Mouse (Mus musculus): Measurements from ENCODE around the gene M1ap.

Gene M1ap

GRCm38 (mm10) chr6:83008659-83009058 is 62.0 kb downstream of the M1ap start:
- no peak for DNase-seq (ENCODE audit: low spot score in 2 of 2)

- DNase-seq (ENCODE audit: low spot score in 2 of 2) = no peak
These were observed 63.3 kb downstream of the M1ap start for GRCm38 (mm10) chr6:83010010-83010409.

- DNase-seq (ENCODE audit: low spot score in 2 of 2) = no peak
These were observed 64.6 kb downstream of the M1ap start for GRCm38 (mm10) chr6:83011255-83011654.

- no peak for DNase-seq (ENCODE audit: low spot score in 2 of 2)
These were observed 65.1 kb downstream of the M1ap start for GRCm38 (mm10) chr6:83011756-83012155.

GRCm38 (mm10) chr6:83013444-83013843 is 66.7 kb downstream of the M1ap start:
- DNase-seq (ENCODE audit: low spot score in 2 of 2) = no peak

GRCm38 (mm10) chr6:83014482-83015466 is 68.1 kb downstream of the M1ap start:
- DNase-seq (ENCODE audit: low spot score in 2 of 2) = no peak

GRCm38 (mm10) chr6:83015749-83016148 is 69.0 kb downstream of the M1ap start:
- no peak for DNase-seq (ENCODE audit: low spot score in 2 of 2)

GRCm38 (mm10) chr6:83017190-83017589 is 70.5 kb downstream of the M1ap start:
- peak in 1 of 2 experiments; percentile 53 for DNase-seq (ENCODE audit: low spot score in 2 of 2)

- DNase-seq (ENCODE audit: low spot score in 2 of 2) = no peak
These were observed 72.3 kb downstream of the M1ap start for GRCm38 (mm10) chr6:83019044-83019443.

- DNase-seq (ENCODE audit: low spot score in 2 of 2) = no peak
These were observed 73.4 kb downstream of the M1ap start for GRCm38 (mm10) chr6:83020121-83020520.

- no peak for DNase-seq (ENCODE audit: low spot score in 2 of 2)
These were observed 74.3 kb downstream of the M1ap start for GRCm38 (mm10) chr6:83020836-83021593.

- DNase-seq (ENCODE audit: low spot score in 2 of 2) = no peak
These were observed 76.3 kb downstream of the M1ap start for GRCm38 (mm10) chr6:83023008-83023407.

GRCm38 (mm10) chr6:83023786-83024185 is 77.1 kb downstream of the M1ap start:
- no peak for DNase-seq (ENCODE audit: low spot score in 2 of 2)

GRCm38 (mm10) chr6:83024421-83024820 is 77.7 kb downstream of the M1ap start:
- DNase-seq (ENCODE audit: low spot score in 2 of 2) = no peak

GRCm38 (mm10) chr6:83025221-83025620 is 78.5 kb downstream of the M1ap start:
- no peak for DNase-seq (ENCODE audit: low spot score in 2 of 2)

- DNase-seq (ENCODE audit: low spot score in 2 of 2) = no peak
These were observed 80.6 kb downstream of the M1ap start for GRCm38 (mm10) chr6:83027293-83027692.

GRCm38 (mm10) chr6:83027706-83028105 is 81.0 kb downstream of the M1ap start:
- DNase-seq (ENCODE audit: low spot score in 2 of 2) = no peak

- DNase-seq (ENCODE audit: low spot score in 2 of 2) = no peak
These were observed 83.1 kb downstream of the M1ap start for GRCm38 (mm10) chr6:83029777-83030176.

GRCm38 (mm10) chr6:83031111-83031510 is 84.4 kb downstream of the M1ap start:
- no peak for DNase-seq (ENCODE audit: low spot score in 2 of 2)

GRCm38 (mm10) chr6:83031921-83032590 is 85.4 kb downstream of the M1ap start:
- no peak for DNase-seq (ENCODE audit: low spot score in 2 of 2)

- peak in 1 of 2 experiments; percentile 72 for DNase-seq (ENCODE audit: low spot score in 2 of 2)
These were observed 86.1 kb downstream of the M1ap start for GRCm38 (mm10) chr6:83032769-83033191.

All from urinary bladder, adult 18-20 months (tissue).